Comparison of ENCODE assay signal across 20 mouse cellular contexts in genomic region chr11:79720737-79721136, GRCm38 (mm10).
DNase-seq lines count a peak whose midpoint lies in the region; ATAC-seq and TF ChIP-seq lines count a peak whose summit lies in the region.
"Had no signal": no experiment of that assay in that cellular context is flagged by ENCODE, and none has a peak within 500 bp of the region (broad histone marks: within the 10 kb centered on the region; RNA-seq: fewer than 3 reads in every experiment).

No protein-coding gene starts in this region.

- H3K4me1 ChIP-seq in lung, postnatal 0 days (ENCODE audit: insufficient read depth, low read depth, low read length) = peaks cover 6% of the 10 kb centered on the region

- no peak overlapping the region for H3K4me2 ChIP-seq in lung, postnatal 0 days (replicated peaks; ENCODE audit: low read depth, low read length)
- H3K4me2 ChIP-seq: hindbrain, embryonic 14.5 days had no signal

- no peaks in the 10 kb centered on the region for H3K36me3 ChIP-seq in lung, postnatal 0 days (ENCODE audit: insufficient read depth, low read length)
- H3K36me3 ChIP-seq: embryonic facial prominence, embryonic 10.5 days; heart, embryonic 10.5 days had no signal

- DNase-seq in adrenal gland, postnatal 14 days = peak; percentile 46
- no peak for DNase-seq in adrenal gland, adult (ENCODE audit: inconsistent age in 2 of 2, low spot score in 1 of 2)
- DNase-seq in gastrocnemius, postnatal 14 days = peak; percentile 47
- DNase-seq in gastrocnemius, adult 8-10 months (ENCODE audit: low spot score in 2 of 2) = no peak
- no peak for DNase-seq in lung, postnatal 0 days (ENCODE audit: low spot score)
- no peak for DNase-seq in lung, postnatal 4 days
- DNase-seq in heart, postnatal 14 days = no peak
- DNase-seq in MN1 (ENCODE audit: low spot score) = no peak
- DNase-seq: adrenal gland, postnatal 10 days; cerebellum, adult 2 months; cerebellum, postnatal 10 days; gastrocnemius, postnatal 36 days; heart, adult 18-20 months; heart, postnatal 10 days; kidney, adult 2 months had no signal

- no peak overlapping the region for H3K27ac ChIP-seq in lung, postnatal 0 days (ENCODE audit: low read length)
- H3K27ac ChIP-seq: embryonic facial prominence, embryonic 10.5 days; heart, embryonic 10.5 days; hindbrain, embryonic 14.5 days had no signal

- H3K27me3 ChIP-seq in lung, postnatal 0 days (replicated peaks; ENCODE audit: insufficient read depth, low read length) = no peaks in the 10 kb centered on the region

- intact Hi-C loops in gastrocnemius, postnatal 14 days (cut with DNase I; ENCODE audit: low total_unique reads) = no loop called here
- intact Hi-C loops in heart, postnatal 14 days (cut with DNase I) = no loop called here

- TF ChIP-seq EP300 in lung, postnatal 0 days (IDR thresholded peaks at IDR 0.05) = no peak

- no peaks in the 10 kb centered on the region for H3K9me3 ChIP-seq in lung, postnatal 0 days (ENCODE audit: low read length)
- H3K9me3 ChIP-seq: embryonic facial prominence, embryonic 10.5 days; heart, embryonic 10.5 days had no signal

- WGBS in lung, postnatal 0 days = 56% methylated on average over 4 of the region's 4 CpGs

- TF ChIP-seq CTCF in lung, postnatal 0 days (IDR thresholded peaks at IDR 0.05) = no peak

- H3K9ac ChIP-seq in lung, postnatal 0 days (replicated peaks; ENCODE audit: low read depth) = no peak overlapping the region
- H3K9ac ChIP-seq: hindbrain, embryonic 14.5 days had no signal

- no peak overlapping the region for H3K4me3 ChIP-seq in lung, postnatal 0 days (ENCODE audit: low read depth, low read length)
- H3K4me3 ChIP-seq: embryonic facial prominence, embryonic 10.5 days; heart, embryonic 10.5 days had no signal

- 0 out of 2 replicates have a peak, but pooled peaks have one; percentile 8 for ATAC-seq in lung, postnatal 0 days
- ATAC-seq: forebrain, embryonic 16.5 days; intestine, embryonic 16.5 days had no signal

Comparison
In these comparisons a context has a peak if more than half of its experiments do, and no peak if none do; other contexts are left out.
1. DNase-seq: peak in adrenal gland, postnatal 14 days (single experiment) and gastrocnemius, postnatal 14 days (single experiment); none in adrenal gland, adult (0 of 2), gastrocnemius, adult 8-10 months (0 of 2), lung, postnatal 0 days (single experiment), lung, postnatal 4 days (0 of 2), heart, postnatal 14 days (0 of 2) and MN1 (single experiment).